In the genomic region with DNA sequence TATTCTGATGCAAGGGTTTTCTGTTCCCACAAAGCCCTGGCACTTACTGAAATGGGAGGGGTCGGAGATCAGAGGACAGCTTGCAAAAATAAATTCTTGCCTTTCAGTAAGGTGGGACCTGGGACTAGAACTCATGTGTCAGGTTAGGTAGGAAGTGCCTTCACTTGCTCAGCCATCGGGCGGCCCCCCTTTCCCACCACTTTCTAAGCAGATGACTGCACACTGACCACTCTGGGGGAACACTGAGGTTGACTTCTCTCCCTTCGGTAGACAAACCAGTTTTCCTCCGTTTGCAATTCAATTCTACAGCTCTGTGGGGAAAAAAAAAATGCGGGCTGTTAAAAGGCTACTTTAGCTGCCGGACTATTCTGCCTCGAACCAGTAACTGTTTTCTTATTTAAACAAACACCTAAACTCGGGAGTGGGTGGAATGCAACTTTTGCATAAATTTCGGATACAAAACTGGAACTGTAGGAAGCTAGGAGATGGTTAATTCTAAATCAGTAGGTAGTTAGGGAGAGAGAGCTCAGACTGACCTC, we compare ENCODE assay signal across 19 mouse cellular contexts. TPM values are rescaled to one million over a fixed set of nuclear protein-coding genes. Genes with fewer than 3 reads are reported as not detected.
DNase-seq lines count a peak whose midpoint lies in the region; ATAC-seq and TF ChIP-seq lines count a peak whose summit lies in the region.
"Had no signal": no experiment of that assay in that cellular context is flagged by ENCODE, and none has a peak within 500 bp of the region (broad histone marks: within the 10 kb centered on the region; RNA-seq: fewer than 3 reads in every experiment).

No protein-coding gene starts in this region.

- H3K36me3 ChIP-seq in forebrain, embryonic 11.5 days (ENCODE audit: control insufficient read depth, insufficient read depth, low read length) = no peaks in the 10 kb centered on the region
- no peaks in the 10 kb centered on the region for H3K36me3 ChIP-seq in forebrain, embryonic 16.5 days (ENCODE audit: control insufficient read depth, insufficient read depth)
- H3K36me3 ChIP-seq in lung, embryonic 14.5 days (ENCODE audit: insufficient read depth) = 0 out of 2 replicates have a peak, but pooled peaks cover 1% of the 10 kb centered on the region
- H3K36me3 ChIP-seq in lung, postnatal 0 days (ENCODE audit: insufficient read depth, low read length) = no peaks in the 10 kb centered on the region
- peaks cover 12% of the 10 kb centered on the region for H3K36me3 ChIP-seq in ES-E14 (ENCODE audit: control insufficient read depth, insufficient read depth, low read length, poor library complexity, severe bottlenecking)
- no peaks in the 10 kb centered on the region for H3K36me3 ChIP-seq in kidney, embryonic 15.5 days
- H3K36me3 ChIP-seq: neural tube, embryonic 12.5 days had no signal

- no peak for ATAC-seq in forebrain, embryonic 11.5 days (replicated peaks; ENCODE audit: low FRiP score)
- ATAC-seq in forebrain, embryonic 16.5 days = no peak
- ATAC-seq in lung, embryonic 14.5 days (ENCODE audit: insufficient read depth) = no peak
- ATAC-seq in lung, postnatal 0 days = no peak
- ATAC-seq in kidney, embryonic 15.5 days (replicated peaks; ENCODE audit: low FRiP score) = peak; percentile 47; the same call in 1 of the 2 replicates
- ATAC-seq in activated CD4-positive, CD25-positive, alpha-beta regulatory T cell, adult 4 months = no peak
- ATAC-seq: hindbrain, embryonic 16.5 days; intestine, postnatal 0 days had no signal

- no peak for TF ChIP-seq CTCF in lung, embryonic 14.5 days (IDR thresholded peaks at IDR 0.05; ENCODE audit: low read depth)
- TF ChIP-seq CTCF in lung, postnatal 0 days (IDR thresholded peaks at IDR 0.05) = no peak

- peaks cover 11% of the 10 kb centered on the region; the same call in 1 of the 2 replicates for H3K4me1 ChIP-seq in forebrain, embryonic 11.5 days (replicated peaks; ENCODE audit: control insufficient read depth, insufficient read depth, low read length)
- H3K4me1 ChIP-seq in forebrain, embryonic 16.5 days (replicated peaks; ENCODE audit: control insufficient read depth, insufficient read depth, low read length) = peaks cover 7% of the 10 kb centered on the region; the same call in 1 of the 2 replicates
- H3K4me1 ChIP-seq in lung, embryonic 14.5 days (ENCODE audit: insufficient read depth) = no peaks in the 10 kb centered on the region; the same call in 1 of the 2 replicates
- no peaks in the 10 kb centered on the region for H3K4me1 ChIP-seq in lung, postnatal 0 days (ENCODE audit: insufficient read depth, low read depth, low read length)
- peaks cover 6 to 23% of the 10 kb centered on the region in 2 experiments; a peak in 3 of 4 replicates for H3K4me1 ChIP-seq in ES-E14 (ENCODE audit: control insufficient read depth in 2 of 2, insufficient read depth in 2 of 2, low read length in 2 of 2, poor library complexity in 1 of 2)
- peaks cover 25% of the 10 kb centered on the region for H3K4me1 ChIP-seq in kidney, embryonic 15.5 days

- H3K9ac ChIP-seq in forebrain, embryonic 11.5 days (ENCODE audit: low read length) = no peak overlapping the region
- H3K9ac ChIP-seq in forebrain, embryonic 16.5 days (replicated peaks; ENCODE audit: low read depth, low read length) = no peak overlapping the region
- H3K9ac ChIP-seq in lung, embryonic 14.5 days = no peak overlapping the region
- no peak overlapping the region for H3K9ac ChIP-seq in lung, postnatal 0 days (replicated peaks; ENCODE audit: low read depth)
- peak overlapping the region; percentile 73 for H3K9ac ChIP-seq in ES-E14 (ENCODE audit: insufficient read depth, low read depth, low read length, poor library complexity, severe bottlenecking)
- no peak overlapping the region for H3K9ac ChIP-seq in kidney, embryonic 15.5 days
- H3K9ac ChIP-seq: neural tube, embryonic 12.5 days had no signal

- H3K9me3 ChIP-seq in forebrain, embryonic 11.5 days (ENCODE audit: control insufficient read depth, low read length) = no peaks in the 10 kb centered on the region
- H3K9me3 ChIP-seq in forebrain, embryonic 16.5 days (ENCODE audit: control insufficient read depth, low read length) = no peaks in the 10 kb centered on the region
- no peaks in the 10 kb centered on the region for H3K9me3 ChIP-seq in lung, embryonic 14.5 days (ENCODE audit: low read depth, low read length)
- no peaks in the 10 kb centered on the region for H3K9me3 ChIP-seq in lung, postnatal 0 days (ENCODE audit: low read length)
- H3K9me3 ChIP-seq in ES-E14 (ENCODE audit: control insufficient read depth, insufficient read depth, low read depth, low read length) = no peaks in the 10 kb centered on the region
- no peaks in the 10 kb centered on the region for H3K9me3 ChIP-seq in kidney, embryonic 15.5 days (replicated peaks)
- H3K9me3 ChIP-seq: limb, embryonic 13.5 days; neural tube, embryonic 12.5 days had no signal

- H3K4me2 ChIP-seq in forebrain, embryonic 11.5 days (ENCODE audit: low read depth, low read length, severe bottlenecking) = peak overlapping the region; percentile 11; the same call in 1 of the 2 replicates
- H3K4me2 ChIP-seq in forebrain, embryonic 16.5 days (ENCODE audit: low read length) = no peak overlapping the region
- H3K4me2 ChIP-seq in lung, embryonic 14.5 days = peak overlapping the region; percentile 31; the same call in 1 of the 2 replicates
- H3K4me2 ChIP-seq in lung, postnatal 0 days (replicated peaks; ENCODE audit: low read depth, low read length) = no peak overlapping the region
- no peak overlapping the region for H3K4me2 ChIP-seq in kidney, embryonic 15.5 days
- H3K4me2 ChIP-seq: limb, embryonic 13.5 days; neural tube, embryonic 12.5 days had no signal

- H3K27me3 ChIP-seq in forebrain, embryonic 11.5 days (ENCODE audit: control insufficient read depth, insufficient read depth, low read length) = no peaks in the 10 kb centered on the region; the same call in 1 of the 2 replicates
- no peaks in the 10 kb centered on the region for H3K27me3 ChIP-seq in forebrain, embryonic 16.5 days (replicated peaks; ENCODE audit: control insufficient read depth, insufficient read depth, low read length)
- no peaks in the 10 kb centered on the region for H3K27me3 ChIP-seq in lung, embryonic 14.5 days (ENCODE audit: insufficient read depth, low read length)
- no peaks in the 10 kb centered on the region for H3K27me3 ChIP-seq in lung, postnatal 0 days (replicated peaks; ENCODE audit: insufficient read depth, low read length)
- H3K27me3 ChIP-seq in kidney, embryonic 15.5 days = no peaks in the 10 kb centered on the region

- H3K4me3 ChIP-seq in forebrain, embryonic 11.5 days (ENCODE audit: low read depth, low read length) = no peak overlapping the region
- no peak overlapping the region for H3K4me3 ChIP-seq in forebrain, embryonic 16.5 days (replicated peaks; ENCODE audit: low read length)
- no peak overlapping the region for H3K4me3 ChIP-seq in lung, embryonic 14.5 days (ENCODE audit: low read depth, low read length)
- H3K4me3 ChIP-seq in lung, postnatal 0 days (ENCODE audit: low read depth, low read length) = no peak overlapping the region
- H3K4me3 ChIP-seq in ES-E14 (ENCODE audit: insufficient read depth in 1 of 2, low read depth in 1 of 2, low read length in 2 of 2, poor library complexity in 1 of 2, severe bottlenecking in 1 of 2) = peak overlapping the region; percentile 42 to 54
- H3K4me3 ChIP-seq in kidney, embryonic 15.5 days (replicated peaks) = no peak overlapping the region
- H3K4me3 ChIP-seq: left cerebral cortex, adult 2 months; limb, embryonic 13.5 days; neural tube, embryonic 12.5 days had no signal

- no peak for DNase-seq in forebrain, embryonic 11.5 days (ENCODE audit: low spot score)
- DNase-seq in lung, embryonic 14.5 days = peak; percentile 39
- DNase-seq in lung, postnatal 0 days (ENCODE audit: low spot score) = no peak
- DNase-seq in ES-E14 (ENCODE audit: low read depth, low spot score) = no peak
- no peak for DNase-seq in left cerebral cortex, postnatal 25 days (ENCODE audit: low spot score in 2 of 2)
- DNase-seq: cerebellum, postnatal 14 days; gastrocnemius, postnatal 36 days; heart, postnatal 10 days; lung, adult 18-20 months; right cerebral cortex, postnatal 14 days; thymus, postnatal 14 days had no signal

- no peak overlapping the region for H3K27ac ChIP-seq in forebrain, embryonic 11.5 days (ENCODE audit: low read depth, low read length)
- no peak overlapping the region for H3K27ac ChIP-seq in forebrain, embryonic 16.5 days (ENCODE audit: low read length)
- H3K27ac ChIP-seq in lung, embryonic 14.5 days (ENCODE audit: low read depth) = peak overlapping the region; percentile 60; the same call in 1 of the 2 replicates
- no peak overlapping the region for H3K27ac ChIP-seq in lung, postnatal 0 days (ENCODE audit: low read length)
- H3K27ac ChIP-seq in ES-E14 (ENCODE audit: insufficient read depth, low read depth, low read length, poor library complexity, severe bottlenecking) = peak overlapping the region; percentile 100
- peak overlapping the region; percentile 51 for H3K27ac ChIP-seq in kidney, embryonic 15.5 days
- H3K27ac ChIP-seq: left cerebral cortex, adult 2 months; limb, embryonic 13.5 days; neural tube, embryonic 12.5 days had no signal

- intact Hi-C loops in left cerebral cortex, postnatal 25 days (cut with DNase I) = no loop called here

- in situ Hi-C loops in ES-E14 (cut with MboI; ENCODE audit: low sequenced_read_pairs in 2 of 2, unreplicated experiment in 2 of 2) = no loop called here

- no peak for TF ChIP-seq EP300 in lung, postnatal 0 days (IDR thresholded peaks at IDR 0.05)

- 27% methylated on average over 10 of the region's 10 CpGs for WGBS in forebrain, embryonic 11.5 days
- 36% methylated on average over 10 of the region's 10 CpGs for WGBS in forebrain, embryonic 16.5 days
- WGBS in lung, embryonic 14.5 days = 23% methylated on average over 10 of the region's 10 CpGs
- 30% methylated on average over 10 of the region's 10 CpGs for WGBS in lung, postnatal 0 days
- WGBS in kidney, embryonic 15.5 days = 26% methylated on average over 10 of the region's 10 CpGs

RNA-seq across cellular contexts. Expression of a gene that starts 8.9 kb away (rescaled TPM):
- 3.7 and 3.9 TPM in 2 replicates for polyA plus RNA-seq in forebrain, embryonic 11.5 days (2014; fragmentation: Nextera tagmentation; extraction: Ambion mirVana)
- polyA plus RNA-seq in forebrain, embryonic 16.5 days (2015; fragmentation: Nextera tagmentation; extraction: Ambion mirVana) = 3.8 and 6.7 TPM in 2 replicates
- 7.2 and 7.5 TPM in 2 replicates for polyA plus RNA-seq in lung, embryonic 14.5 days (2014; fragmentation: Nextera tagmentation; extraction: Ambion mirVana)
- polyA plus RNA-seq in lung, postnatal 0 days (2015; fragmentation: Nextera tagmentation; extraction: Ambion mirVana) = 5.9 TPM in 2 replicates
- total RNA-seq in ES-E14 (2012; rRNA removed) = 103 and 166 TPM in 2 replicates
- polyA plus RNA-seq in kidney, embryonic 15.5 days (2015; fragmentation: Nextera tagmentation; extraction: Ambion mirVana) = 7.5 and 7.8 TPM in 2 replicates
- total RNA-seq in left cerebral cortex, postnatal 25 days (2021) = 1 to 10 TPM; 1.2 to 1.4 TPM
- under 1 TPM in 1 of 2 experiments, not detected in 1; 0.18 TPM for polyA plus RNA-seq in activated CD4-positive, CD25-positive, alpha-beta regulatory T cell, adult 4 months (2017; shearing (Covaris generic))
- total RNA-seq: gastrocnemius, postnatal 36 days had no signal

RNA-seq across cellular contexts. Expression of a gene that starts 47.7 kb away (rescaled TPM):
- polyA plus RNA-seq in forebrain, embryonic 11.5 days (2014; fragmentation: Nextera tagmentation; extraction: Ambion mirVana) = 410 and 411 TPM in 2 replicates
- 227 and 228 TPM in 2 replicates for polyA plus RNA-seq in forebrain, embryonic 16.5 days (2015; fragmentation: Nextera tagmentation; extraction: Ambion mirVana)
- polyA plus RNA-seq in lung, embryonic 14.5 days (2014; fragmentation: Nextera tagmentation; extraction: Ambion mirVana) = 391 and 408 TPM in 2 replicates
- 139 and 140 TPM in 2 replicates for polyA plus RNA-seq in lung, postnatal 0 days (2015; fragmentation: Nextera tagmentation; extraction: Ambion mirVana)
- total RNA-seq in ES-E14 (2012; rRNA removed) = 496 and 529 TPM in 2 replicates
- polyA plus RNA-seq in kidney, embryonic 15.5 days (2015; fragmentation: Nextera tagmentation; extraction: Ambion mirVana) = 500 and 531 TPM in 2 replicates
- 100 to 1,000 TPM; 135 to 136 TPM for total RNA-seq in left cerebral cortex, postnatal 25 days (2021)
- 100 to 1,000 TPM; 383 to 392 TPM for polyA plus RNA-seq in activated CD4-positive, CD25-positive, alpha-beta regulatory T cell, adult 4 months (2017; shearing (Covaris generic))

Comparison
In these comparisons a context has a peak if more than half of its experiments do, and no peak if none do; other contexts are left out.
1. H3K27ac ChIP-seq: peak in lung, embryonic 14.5 days (single experiment), ES-E14 (single experiment) and kidney, embryonic 15.5 days (single experiment); none in forebrain, embryonic 11.5 days (single experiment), forebrain, embryonic 16.5 days (single experiment) and lung, postnatal 0 days (single experiment).
2. H3K4me2 ChIP-seq: peak in forebrain, embryonic 11.5 days (single experiment) and lung, embryonic 14.5 days (single experiment); none in forebrain, embryonic 16.5 days (single experiment), lung, postnatal 0 days (single experiment) and kidney, embryonic 15.5 days (single experiment).
3. H3K4me3 ChIP-seq: peak in ES-E14 (2 of 2); none in forebrain, embryonic 11.5 days (single experiment), forebrain, embryonic 16.5 days (single experiment), lung, embryonic 14.5 days (single experiment), lung, postnatal 0 days (single experiment) and kidney, embryonic 15.5 days (single experiment).